Mouse (Mus musculus) midbrain, embryonic 15.5 days (tissue): ENCODE measurements at regions not wholly inside any gene's neighbourhood (a gene's known extent, or its start where the extent isn't known, plus 50 kb on each side); places are given as distances from the start of the nearest gene placed in this dataset.

Experiments used
- ATAC-seq: fragments of 200-750 bp; cut with Nextera tagmentation; replicated peaks from 2 replicates; pipeline ENCODE4 v1.8.0; 2017; ENCODE audit warnings: moderate TSS enrichment
- H3K27ac ChIP-seq: fragments of 300-500 bp; sonication (generic); 2 replicates; pipeline ENCODE4 v1.5.1; 2015; ENCODE audit warnings: mild to moderate bottlenecking, inconsistent platforms
- H3K27me3 ChIP-seq: fragments of 300-500 bp; sonication (generic); replicated peaks from 2 replicates; pipeline ENCODE4 v1.6.1; 2015; ENCODE audit warnings: inconsistent platforms
- H3K36me3 ChIP-seq: fragments of 300-500 bp; sonication (generic); replicated peaks from 2 replicates; pipeline ENCODE4 v1.6.1; 2015; ENCODE audit warnings: inconsistent platforms
- H3K4me1 ChIP-seq: fragments of 300-500 bp; sonication (generic); 2 replicates; pipeline ENCODE4 v1.6.1; 2015; ENCODE audit warnings: inconsistent platforms
- H3K4me2 ChIP-seq: fragments of 300-500 bp; sonication (generic); 2 replicates; pipeline ENCODE4 v1.6.1; 2015; ENCODE audit warnings: inconsistent platforms, mild to moderate bottlenecking, moderate library complexity
- H3K4me3 ChIP-seq: fragments of 300-500 bp; sonication (generic); 2 replicates; pipeline ENCODE4 v1.5.1; 2015; ENCODE audit warnings: mild to moderate bottlenecking, inconsistent platforms
- H3K9ac ChIP-seq: fragments of 300-500 bp; sonication (generic); 2 replicates; pipeline ENCODE4 v1.6.1; 2015; ENCODE audit warnings: mild to moderate bottlenecking, inconsistent platforms
- H3K9me3 ChIP-seq: fragments of 300-500 bp; sonication (generic); 2 replicates; pipeline ENCODE4 v1.6.1; 2016; ENCODE audit warnings: inconsistent platforms
- WGBS: fragments of 180-500 bp; shearing (Covaris S2); methylation state at CpG from one replicate; pipeline ENCODE4 v1.1.7; 2015; ENCODE audit warnings: mixed read lengths; 5-methylcytosine and 5-hydroxymethylcytosine counted together

DNA sequence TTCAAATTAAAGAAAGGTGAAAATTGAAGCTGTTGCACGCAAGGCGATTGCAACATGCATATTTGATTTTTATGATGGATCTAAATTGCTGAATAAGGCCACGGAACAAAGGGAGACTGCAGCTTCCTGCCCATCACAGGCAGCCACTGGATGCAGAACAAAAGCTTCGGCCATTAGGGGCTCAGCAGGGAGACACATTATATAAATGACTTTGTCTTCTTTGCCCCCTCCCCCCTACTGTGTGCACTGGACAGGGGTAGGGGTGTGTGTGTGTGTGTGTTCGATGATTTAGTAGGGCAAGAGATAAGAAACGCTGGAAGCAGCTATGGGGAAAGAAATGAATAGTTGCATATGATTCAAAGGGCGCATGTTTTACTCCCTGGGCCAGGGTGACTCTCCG is 481.2 kb upstream of the Pmfbp1 start:
- Histone ChIP-seq H3K4me2 (no peak overlapping the region; the same call in 1 of the 2 replicates), H3K27me3 (no peaks in the 10 kb centered on the region), H3K9me3 (no peaks in the 10 kb centered on the region), H3K27ac (peak overlapping the region; percentile 71), H3K9ac (no peak overlapping the region), H3K36me3 (no peaks in the 10 kb centered on the region), H3K4me1 (peaks cover 10% of the 10 kb centered on the region), H3K4me3 (no peak overlapping the region)
- no peak for ATAC-seq
- 11% methylated on average over 8 of the region's 8 CpGs for WGBS

DNA sequence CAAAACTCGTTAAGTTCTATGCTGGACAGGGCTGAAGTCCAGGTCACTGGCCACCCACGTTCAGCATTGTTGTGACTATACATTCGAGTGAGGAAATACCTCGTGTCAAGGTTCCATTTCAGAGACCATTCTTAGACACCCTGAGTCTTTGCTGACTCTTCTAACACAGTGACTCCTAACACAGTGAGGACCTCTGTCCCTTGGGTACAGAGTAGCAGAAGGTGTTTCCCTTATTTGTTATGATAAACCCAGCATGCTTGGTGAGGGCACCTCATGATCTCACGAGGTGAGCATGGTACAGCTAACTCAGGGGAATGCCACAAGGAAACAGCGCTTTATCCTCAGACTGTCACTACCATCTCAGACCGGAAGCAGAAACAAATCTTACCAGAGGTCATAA is 480.2 kb upstream of the Pmfbp1 start:
- H3K4me2 ChIP-seq: no peak overlapping the region
- H3K27me3 ChIP-seq: no peaks in the 10 kb centered on the region
- no peaks in the 10 kb centered on the region for H3K9me3 ChIP-seq
- H3K4me3 ChIP-seq: no peak overlapping the region
- H3K4me1 ChIP-seq: peaks cover 10% of the 10 kb centered on the region
- H3K9ac ChIP-seq: no peak overlapping the region
- no peak overlapping the region for H3K27ac ChIP-seq
- H3K36me3 ChIP-seq: no peaks in the 10 kb centered on the region
- WGBS: 65% methylated on average over 7 of the region's 7 CpGs
- ATAC-seq: no peak

DNA sequence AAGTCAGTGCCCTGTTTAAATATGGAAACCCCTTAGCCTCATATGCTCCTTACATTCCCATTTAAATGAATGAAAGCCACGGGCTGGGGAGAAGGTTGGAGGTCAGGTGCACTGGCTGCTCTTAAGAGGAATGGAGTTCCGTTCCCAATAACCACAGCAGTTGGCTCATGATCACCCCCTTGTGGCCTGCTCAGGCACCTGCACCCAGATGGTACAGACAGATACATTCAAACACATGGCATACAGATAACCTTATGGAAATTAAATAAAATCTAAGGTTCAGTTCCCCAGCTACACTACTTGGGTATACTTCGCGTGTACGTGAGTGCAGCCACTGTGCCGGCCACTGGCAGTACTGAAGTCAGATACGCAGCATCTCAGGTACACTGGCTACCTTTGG is 479.1 kb upstream of the Pmfbp1 start:
- Histone ChIP-seq H3K27ac (no peak overlapping the region), H3K4me2 (no peak overlapping the region), H3K4me3 (no peak overlapping the region), H3K36me3 (no peaks in the 10 kb centered on the region), H3K4me1 (peaks cover 10% of the 10 kb centered on the region), H3K9me3 (no peaks in the 10 kb centered on the region), H3K27me3 (no peaks in the 10 kb centered on the region), H3K9ac (no peak overlapping the region)
- no peak for ATAC-seq
- WGBS: 72% methylated on average over 7 of the region's 7 CpGs

DNA sequence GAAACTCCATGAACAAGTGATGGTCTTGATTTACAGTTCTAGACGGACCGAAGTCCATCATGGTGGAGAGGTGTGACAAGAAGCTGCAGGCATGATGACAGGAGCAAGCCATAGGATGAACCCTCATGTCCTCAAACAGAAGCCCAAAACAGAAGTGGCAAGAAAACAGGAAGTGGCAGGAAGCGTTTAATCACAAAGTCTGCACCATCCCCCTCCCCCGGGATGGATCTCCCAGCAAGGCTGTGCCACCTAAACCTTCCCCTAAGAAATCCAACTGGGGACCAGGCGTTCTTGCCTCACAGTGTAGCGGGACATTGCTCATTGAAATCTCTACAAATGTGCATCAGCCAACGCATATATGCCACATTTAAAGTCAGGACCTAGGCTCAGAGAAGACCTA is 474.3 kb upstream of the Pmfbp1 start:
- Histone ChIP-seq H3K27ac (no peak overlapping the region), H3K4me1 (no peaks in the 10 kb centered on the region), H3K9ac (no peak overlapping the region), H3K36me3 (no peaks in the 10 kb centered on the region), H3K9me3 (no peaks in the 10 kb centered on the region), H3K27me3 (no peaks in the 10 kb centered on the region), H3K4me2 (no peak overlapping the region), H3K4me3 (no peak overlapping the region)
- ATAC-seq: no peak
- WGBS: 90% methylated on average over 7 of the region's 7 CpGs

DNA sequence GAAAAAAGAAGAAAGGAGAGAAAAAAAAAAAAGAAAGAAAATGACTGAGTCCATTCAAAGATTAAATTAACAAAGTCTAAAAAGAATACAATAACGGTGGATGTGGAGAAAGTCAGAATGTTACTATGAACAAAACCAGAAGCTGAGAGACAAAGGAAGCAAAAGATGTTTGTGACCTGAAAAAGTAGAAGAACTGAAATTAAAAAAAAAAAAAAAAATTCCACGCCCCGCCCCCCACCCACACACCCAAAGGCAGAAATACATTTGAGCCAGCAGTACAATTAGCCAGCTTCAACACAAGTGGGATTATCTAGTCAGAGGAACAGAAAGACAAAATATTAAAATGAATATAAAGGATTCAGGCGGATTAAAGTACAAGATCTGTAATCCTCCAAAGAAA is 473.7 kb upstream of the Pmfbp1 start:
- 82% methylated on average over 4 of the region's 4 CpGs for WGBS
- no peak for ATAC-seq

DNA sequence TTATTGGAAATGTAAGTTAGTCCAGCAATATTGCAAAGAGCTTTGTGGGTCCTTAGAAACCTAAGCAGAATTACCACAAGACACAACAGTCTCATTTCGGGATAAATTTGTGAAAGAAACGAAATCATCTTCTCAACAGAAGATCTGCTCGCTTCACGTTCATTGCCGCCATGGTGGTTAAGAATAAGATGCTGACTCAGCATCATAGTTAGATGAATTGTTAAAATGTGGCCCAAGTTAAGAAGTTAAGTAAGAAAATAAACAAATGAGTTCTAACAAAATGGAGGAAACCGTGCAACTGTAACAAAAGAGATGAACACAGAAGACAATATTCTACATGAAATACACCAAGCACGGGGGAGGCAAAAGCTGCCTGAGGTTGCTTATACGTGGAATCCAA is 465.9 kb upstream of the Pmfbp1 start:
- H3K9ac ChIP-seq: no peak overlapping the region
- H3K4me3 ChIP-seq: no peak overlapping the region
- no peaks in the 10 kb centered on the region for H3K27me3 ChIP-seq
- no peak overlapping the region for H3K4me2 ChIP-seq
- no peaks in the 10 kb centered on the region for H3K36me3 ChIP-seq
- WGBS: 93% methylated on average over 8 of the region's 8 CpGs
- no peaks in the 10 kb centered on the region for H3K4me1 ChIP-seq
- ATAC-seq: no peak
- no peak overlapping the region for H3K27ac ChIP-seq
- no peaks in the 10 kb centered on the region for H3K9me3 ChIP-seq

More for the DNA sequence above, 473.7 kb upstream of the Pmfbp1 start:
- no peaks in the 10 kb centered on the region for H3K36me3 ChIP-seq
- H3K27ac ChIP-seq: no peak overlapping the region
- no peak overlapping the region for H3K4me2 ChIP-seq
- H3K4me3 ChIP-seq: no peak overlapping the region
- H3K4me1 ChIP-seq: no peaks in the 10 kb centered on the region
- no peak overlapping the region for H3K9ac ChIP-seq
- H3K9me3 ChIP-seq: no peaks in the 10 kb centered on the region
- no peaks in the 10 kb centered on the region for H3K27me3 ChIP-seq

DNA sequence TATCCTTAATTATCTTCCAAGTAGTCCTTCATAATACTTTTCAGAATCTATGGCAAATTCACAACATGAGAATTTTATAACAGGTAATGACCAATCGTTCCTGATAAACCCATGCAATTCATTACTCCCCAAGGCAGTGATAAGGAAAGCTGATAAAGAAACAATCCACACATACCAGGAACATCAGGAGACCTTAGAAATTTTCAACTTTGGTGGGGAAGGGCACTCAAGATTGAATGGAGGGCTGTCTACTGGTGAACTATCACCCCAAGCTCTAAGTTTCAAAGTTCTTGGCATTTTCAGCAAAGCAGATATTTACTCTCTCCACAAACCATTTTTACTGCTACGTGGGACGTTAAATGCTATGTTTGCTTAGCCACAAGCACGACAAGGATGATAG is 440.2 kb upstream of the Pmfbp1 start:
- no peak overlapping the region for H3K4me3 ChIP-seq
- H3K9ac ChIP-seq: no peak overlapping the region
- H3K4me1 ChIP-seq: no peaks in the 10 kb centered on the region
- ATAC-seq: no peak
- WGBS: 95% methylated on average over 4 of the region's 4 CpGs
- no peaks in the 10 kb centered on the region for H3K9me3 ChIP-seq
- H3K36me3 ChIP-seq: no peaks in the 10 kb centered on the region
- no peak overlapping the region for H3K27ac ChIP-seq
- no peaks in the 10 kb centered on the region for H3K27me3 ChIP-seq
- H3K4me2 ChIP-seq: no peak overlapping the region

DNA sequence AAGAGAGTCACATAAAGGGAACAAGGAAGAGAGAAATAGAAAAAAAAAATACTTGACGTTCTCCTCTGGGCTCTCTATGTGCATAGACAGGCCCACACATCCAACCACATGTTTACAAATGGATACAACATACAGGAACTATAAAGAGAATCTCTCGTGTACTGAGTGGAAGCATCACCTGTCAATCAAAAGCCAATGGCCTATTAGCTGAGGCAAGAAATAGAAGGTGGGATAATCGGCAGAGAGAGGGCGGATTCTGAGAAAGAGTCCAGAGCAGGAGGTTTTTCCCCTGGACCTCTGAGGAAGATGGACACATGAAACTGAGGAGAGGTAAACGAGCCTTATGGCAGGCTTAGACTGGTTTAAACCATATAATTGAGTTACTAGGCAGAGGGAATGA is 434.7 kb upstream of the Pmfbp1 start:
- Histone ChIP-seq H3K27me3 (no peaks in the 10 kb centered on the region), H3K9me3 (no peaks in the 10 kb centered on the region), H3K9ac (no peak overlapping the region), H3K4me2 (no peak overlapping the region), H3K4me1 (no peaks in the 10 kb centered on the region), H3K4me3 (peak overlapping the region; percentile 25), H3K27ac (no peak overlapping the region), H3K36me3 (no peaks in the 10 kb centered on the region)
- WGBS: 70% methylated on average over 5 of the region's 5 CpGs
- ATAC-seq: no peak

DNA sequence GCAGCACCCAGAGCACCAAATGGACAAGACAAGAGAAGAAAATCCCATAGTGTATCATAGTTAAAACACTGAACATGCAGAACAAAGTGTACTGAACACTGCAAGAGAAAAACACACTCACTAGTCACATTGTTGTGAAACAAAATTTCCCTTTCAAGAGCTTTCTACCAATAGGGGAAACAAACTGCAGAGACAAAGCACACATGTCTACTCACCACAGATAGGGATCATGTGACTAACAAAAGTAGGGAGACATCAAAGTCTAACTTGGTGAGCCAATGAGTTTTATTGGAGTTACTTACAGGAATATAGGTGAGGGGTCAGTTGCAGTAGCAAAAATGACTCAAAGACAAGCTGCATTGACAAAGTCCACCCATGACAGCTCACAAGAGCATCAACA is 431.5 kb upstream of the Pmfbp1 start:
- Histone ChIP-seq H3K4me3 (no peak overlapping the region), H3K4me1 (no peaks in the 10 kb centered on the region), H3K9ac (no peak overlapping the region), H3K36me3 (no peaks in the 10 kb centered on the region), H3K4me2 (no peak overlapping the region), H3K9me3 (no peaks in the 10 kb centered on the region), H3K27me3 (no peaks in the 10 kb centered on the region), H3K27ac (no peak overlapping the region)
- no peak for ATAC-seq

DNA sequence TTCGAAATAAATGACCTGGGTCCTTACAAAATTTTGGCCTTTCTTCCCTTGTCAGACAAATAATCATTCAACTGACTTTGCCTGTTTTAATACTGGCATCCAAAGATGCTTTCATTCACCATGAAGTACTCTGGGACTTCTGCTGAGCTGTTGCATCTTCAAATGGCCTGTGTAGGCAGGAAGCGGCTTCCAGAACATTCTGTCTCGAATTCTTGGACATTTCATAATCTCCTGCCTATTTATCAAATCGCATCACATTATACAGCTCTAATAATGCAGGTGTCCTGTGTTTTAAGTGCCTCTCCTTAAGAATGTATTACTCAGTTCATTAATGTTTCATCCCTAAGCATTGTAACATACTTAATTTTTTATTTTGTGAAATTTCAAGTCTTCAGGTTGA is 420.1 kb upstream of the Pmfbp1 start:
- H3K36me3 ChIP-seq: no peaks in the 10 kb centered on the region
- no peaks in the 10 kb centered on the region for H3K4me1 ChIP-seq
- H3K9ac ChIP-seq: no peak overlapping the region
- H3K27me3 ChIP-seq: no peaks in the 10 kb centered on the region
- ATAC-seq: no peak
- 96% methylated on average over 4 of the region's 4 CpGs for WGBS
- H3K9me3 ChIP-seq: 0 out of 2 replicates have a peak, but pooled peaks cover 2% of the 10 kb centered on the region
- no peak overlapping the region for H3K4me2 ChIP-seq
- H3K27ac ChIP-seq: no peak overlapping the region
- no peak overlapping the region for H3K4me3 ChIP-seq

DNA sequence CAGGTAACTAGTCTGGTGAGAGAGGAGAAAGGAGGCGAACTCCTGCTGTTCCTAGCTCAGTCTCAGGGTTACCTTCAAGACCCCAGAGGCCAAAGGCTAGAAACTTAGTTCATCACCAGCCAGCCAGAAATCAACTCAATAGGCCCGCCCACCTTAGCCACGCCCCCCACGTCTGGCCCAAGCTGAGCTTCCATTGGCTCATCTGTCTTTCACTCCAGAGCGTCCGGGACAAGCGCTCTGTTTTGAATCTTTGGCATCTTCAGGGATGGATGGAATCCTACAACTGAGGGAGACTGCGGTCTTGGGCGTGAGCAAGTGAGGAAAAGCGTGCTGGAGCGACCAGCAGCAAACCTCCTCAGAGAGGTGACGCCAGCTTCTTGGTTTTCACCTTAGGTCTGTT is 418.8 kb upstream of the Pmfbp1 start:
- no peak for ATAC-seq
- WGBS: 16% methylated on average over 12 of the region's 12 CpGs

DNA sequence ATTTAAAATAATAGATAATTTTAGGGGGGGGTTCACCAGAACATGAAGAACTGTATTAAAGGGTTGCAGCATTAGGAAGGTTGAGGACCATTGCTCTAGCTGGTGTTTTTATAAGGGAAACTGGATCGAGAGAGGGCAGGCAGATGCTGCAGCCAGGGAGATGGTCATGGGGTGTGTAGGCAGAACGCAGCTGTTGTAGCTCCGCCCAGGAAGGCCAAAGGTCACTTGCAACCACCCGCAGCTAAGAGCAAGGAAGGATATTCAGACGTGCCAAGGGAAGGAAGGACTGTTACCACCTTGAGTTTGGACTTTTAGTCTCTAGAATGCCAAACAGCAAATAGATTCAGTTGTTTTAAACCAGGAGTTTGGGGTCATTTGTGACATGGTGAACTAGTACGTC is 414.6 kb upstream of the Pmfbp1 start:
- H3K4me3 ChIP-seq: no peak overlapping the region
- no peak overlapping the region for H3K27ac ChIP-seq
- H3K9me3 ChIP-seq: 0 out of 2 replicates have a peak, but pooled peaks cover 2% of the 10 kb centered on the region
- no peaks in the 10 kb centered on the region for H3K4me1 ChIP-seq
- no peak for ATAC-seq
- 65% methylated on average over 6 of the region's 6 CpGs for WGBS
- H3K36me3 ChIP-seq: no peaks in the 10 kb centered on the region
- H3K27me3 ChIP-seq: no peaks in the 10 kb centered on the region
- no peak overlapping the region for H3K4me2 ChIP-seq
- H3K9ac ChIP-seq: no peak overlapping the region

More for the DNA sequence above, 418.8 kb upstream of the Pmfbp1 start:
- Histone ChIP-seq H3K4me1 (no peaks in the 10 kb centered on the region), H3K4me2 (peak overlapping the region; percentile 22), H3K4me3 (no peak overlapping the region), H3K9me3 (0 out of 2 replicates have a peak, but pooled peaks cover 2% of the 10 kb centered on the region), H3K27me3 (no peaks in the 10 kb centered on the region), H3K27ac (no peak overlapping the region), H3K36me3 (no peaks in the 10 kb centered on the region), H3K9ac (no peak overlapping the region)

DNA sequence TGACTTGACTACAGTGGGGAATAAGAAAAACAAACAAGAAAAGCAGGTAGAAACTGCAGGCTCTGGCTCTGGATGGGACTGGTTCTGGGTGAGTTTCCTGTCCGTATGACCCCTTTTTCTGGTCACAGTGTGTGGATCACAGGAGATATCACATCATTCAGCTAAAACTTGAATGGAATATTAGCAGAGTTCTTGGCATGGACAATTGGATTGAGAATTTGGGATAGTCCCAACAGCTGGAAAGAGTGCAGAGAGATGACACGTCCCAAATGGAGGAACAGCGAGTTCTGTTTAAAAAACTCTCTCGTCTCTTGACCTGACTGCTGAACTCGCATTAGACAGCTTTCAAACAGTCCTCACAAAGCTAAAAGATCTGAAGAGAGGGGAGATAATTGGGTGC is 412.5 kb upstream of the Pmfbp1 start:
- Histone ChIP-seq H3K9me3 (0 out of 2 replicates have a peak, but pooled peaks cover 2% of the 10 kb centered on the region), H3K9ac (no peak overlapping the region), H3K36me3 (no peaks in the 10 kb centered on the region), H3K27ac (no peak overlapping the region), H3K27me3 (no peaks in the 10 kb centered on the region), H3K4me2 (no peak overlapping the region), H3K4me3 (no peak overlapping the region), H3K4me1 (no peaks in the 10 kb centered on the region)
- no peak for ATAC-seq
- 88% methylated on average over 5 of the region's 5 CpGs for WGBS

DNA sequence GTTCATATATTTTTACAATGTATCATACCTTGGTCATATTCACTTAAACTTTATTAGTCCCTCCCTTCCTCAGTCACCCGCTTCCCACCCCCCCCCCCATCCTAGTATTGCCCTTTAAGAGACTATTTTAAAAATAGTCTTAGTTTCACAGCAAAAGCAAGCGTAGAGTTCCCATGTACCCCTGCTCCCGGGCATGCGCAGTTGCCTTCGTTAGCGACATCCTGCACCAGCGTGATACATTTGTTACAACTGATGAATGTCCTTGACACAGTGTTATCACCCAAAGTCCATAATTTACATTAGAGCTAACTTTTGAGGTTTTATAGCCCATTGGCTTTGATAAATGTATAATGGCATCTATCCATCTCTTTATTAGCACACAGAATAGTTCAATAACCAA is 408.7 kb upstream of the Pmfbp1 start:
- Histone ChIP-seq H3K27ac (no peak overlapping the region), H3K27me3 (no peaks in the 10 kb centered on the region), H3K9ac (no peak overlapping the region), H3K36me3 (no peaks in the 10 kb centered on the region), H3K4me2 (no peak overlapping the region), H3K9me3 (no peaks in the 10 kb centered on the region), H3K4me1 (no peaks in the 10 kb centered on the region), H3K4me3 (no peak overlapping the region)
- WGBS: 89% methylated on average over 7 of the region's 7 CpGs
- no peak for ATAC-seq
